Mouse (Mus musculus): ENCODE results near the gene Rbms1.
A peak's percentile ranks its signal among the peaks of the same experiment; 100 is the strongest.

Gene Rbms1

DNA sequence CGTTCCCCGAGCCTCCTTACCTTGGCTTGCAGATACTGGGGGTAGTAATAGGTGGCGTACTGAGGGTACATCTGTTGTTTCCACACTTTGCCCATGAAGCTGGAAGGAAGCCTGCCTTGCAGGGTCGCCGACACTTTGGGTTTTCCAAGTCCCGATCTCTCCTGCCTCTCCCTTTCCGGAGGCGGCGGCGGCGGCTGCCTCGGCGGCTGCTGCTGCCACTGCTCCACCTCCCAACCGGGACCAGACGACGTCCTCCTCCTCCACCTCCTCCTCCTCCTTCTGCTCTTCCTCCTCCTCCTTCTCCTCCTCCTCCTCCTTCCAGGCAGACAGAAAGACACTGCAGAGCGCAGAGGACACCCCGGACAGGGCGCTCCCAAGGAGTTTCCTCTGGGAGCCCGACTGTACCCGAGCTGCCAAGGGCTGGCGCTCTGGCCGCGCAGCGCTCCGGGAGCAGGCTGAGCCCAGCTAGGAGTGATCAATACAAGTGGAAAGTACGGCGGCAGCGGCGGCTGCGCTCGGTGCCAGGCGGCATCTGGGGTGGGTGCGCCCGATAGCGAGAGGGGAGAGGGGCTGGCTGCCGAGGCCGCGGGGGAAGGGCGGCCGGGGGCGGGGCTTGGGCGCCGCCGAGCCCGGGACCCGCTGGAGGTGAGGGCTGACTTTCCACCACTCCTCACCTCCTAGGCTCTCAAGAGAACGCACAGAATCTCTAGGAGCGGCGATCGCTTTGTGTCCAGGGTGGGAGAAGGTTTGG is at the start of gene Rbms1:
Gene Rbms1, minus strand, starts transcription at position 522 of the 751 bp plus-strand sequence.
- DNase-seq (ENCODE audit: low spot score in 2 of 2): peak; percentile 26 to 43

DNA sequence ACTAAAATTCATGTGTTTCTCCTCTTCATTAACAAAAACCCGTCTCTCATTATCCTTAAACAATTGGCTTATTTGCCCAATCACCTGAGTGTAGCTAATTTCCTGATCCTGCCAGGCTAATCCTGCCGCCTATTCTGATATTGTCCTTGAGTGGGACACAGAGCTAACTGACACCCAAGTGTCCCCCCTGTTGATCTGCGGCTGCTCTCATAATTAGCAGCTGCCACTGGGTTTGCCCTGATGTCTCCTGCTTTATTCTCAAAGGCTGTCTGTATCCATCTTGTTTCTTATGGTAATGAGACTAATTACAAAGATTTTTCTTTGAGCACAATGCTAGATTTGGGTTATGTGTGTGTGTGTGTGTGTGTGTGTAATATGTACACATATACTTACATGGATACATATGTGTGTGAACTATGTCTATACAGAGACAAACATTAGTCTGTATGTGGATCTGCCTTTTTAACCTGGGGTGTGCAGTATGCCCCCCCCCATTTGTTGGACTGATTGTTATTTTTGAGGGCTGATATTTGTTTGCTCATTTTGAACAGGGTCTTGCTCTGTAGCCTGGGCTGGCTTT is 49.3 kb upstream of the Rbms1 start:
- no peak for DNase-seq (ENCODE audit: low spot score in 2 of 2)

DNA sequence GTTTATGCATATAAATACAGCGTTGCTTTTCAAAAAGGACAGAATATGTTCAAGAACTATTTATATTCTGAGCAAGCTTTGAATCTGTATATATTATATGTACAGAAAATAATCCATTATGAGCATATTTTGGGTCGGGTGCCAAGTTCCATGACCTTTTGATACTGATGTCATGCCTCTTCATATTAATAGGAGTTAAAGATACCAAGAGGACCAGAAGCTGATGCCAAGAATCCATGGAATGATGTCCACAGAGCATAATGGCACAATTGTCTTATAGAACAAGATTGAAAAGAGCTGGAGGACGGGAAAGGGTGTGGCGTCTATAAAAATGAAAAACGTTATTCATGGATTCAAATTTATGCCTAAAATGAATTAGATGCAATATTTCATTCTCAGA is 23.3 kb upstream of the Rbms1 start:
- DNase-seq (ENCODE audit: low spot score in 2 of 2): no peak

DNA sequence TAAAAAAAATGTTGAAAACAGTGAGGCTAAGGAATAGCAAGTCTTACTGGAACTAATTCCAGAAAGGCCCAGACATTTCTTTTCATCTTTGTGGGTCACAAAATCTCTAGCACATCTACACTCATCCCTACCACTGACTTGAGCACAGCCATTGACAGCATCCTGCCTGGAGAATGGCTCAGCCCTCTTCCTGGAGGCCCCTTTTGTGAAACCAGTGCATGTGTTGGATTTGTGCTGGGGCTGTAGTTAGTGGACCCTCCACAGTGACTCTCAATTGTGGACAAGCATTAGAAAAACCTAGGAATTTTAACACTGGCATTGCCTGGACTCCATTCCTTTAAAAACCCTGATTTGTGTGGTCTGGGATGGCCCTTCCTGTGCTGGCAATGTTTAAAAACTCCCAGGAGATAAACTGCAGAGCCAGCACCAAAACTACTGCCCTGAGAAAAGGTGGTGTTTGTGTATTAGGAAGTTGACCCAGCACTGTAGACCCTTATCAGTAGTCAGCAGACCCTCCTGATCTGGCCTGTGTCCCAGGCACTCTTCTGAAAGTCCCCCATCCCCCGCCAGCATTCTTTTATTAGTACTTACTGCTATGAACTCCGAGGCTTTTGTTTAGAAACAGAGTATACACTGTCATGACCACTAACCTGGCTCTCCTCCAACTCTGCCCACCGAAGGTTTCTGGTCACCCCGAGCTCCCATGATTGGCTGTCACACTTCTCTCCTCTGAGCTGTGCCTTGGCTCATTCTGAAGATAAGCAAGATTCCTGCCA is 15.7 kb upstream of the Rbms1 start:
- DNase-seq (ENCODE audit: low spot score in 2 of 2): no peak

DNA sequence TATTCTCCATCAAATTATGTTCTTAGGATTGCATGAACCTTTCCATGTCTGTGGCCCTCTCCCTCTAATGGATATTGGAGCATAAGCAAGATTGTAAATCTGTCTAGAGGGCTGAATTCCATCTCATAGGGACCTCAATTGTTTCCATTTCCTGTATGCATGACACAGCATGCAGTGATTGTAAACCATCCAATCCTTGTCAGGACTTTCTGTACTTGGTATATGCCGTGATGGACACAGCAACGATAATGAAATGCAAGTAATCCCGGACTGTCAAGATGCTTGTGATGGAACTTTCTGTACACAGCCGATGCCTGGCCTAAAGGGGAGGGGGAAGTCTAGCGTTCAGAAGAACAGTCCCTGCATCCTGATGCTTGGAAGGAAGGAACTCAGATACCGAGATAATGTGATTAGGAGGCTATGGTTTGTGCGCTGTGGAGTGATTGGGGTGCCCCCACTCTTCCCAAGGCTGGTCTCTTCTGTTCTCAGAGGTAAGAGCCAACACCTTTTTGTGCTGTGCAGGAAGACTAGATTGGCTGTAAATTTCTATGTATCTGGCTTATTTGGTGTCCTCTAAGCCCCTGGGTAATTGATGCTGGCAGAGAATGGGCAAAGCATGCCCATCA is 9.3 kb upstream of the Rbms1 start:
- DNase-seq (ENCODE audit: low spot score in 2 of 2): no peak

DNA sequence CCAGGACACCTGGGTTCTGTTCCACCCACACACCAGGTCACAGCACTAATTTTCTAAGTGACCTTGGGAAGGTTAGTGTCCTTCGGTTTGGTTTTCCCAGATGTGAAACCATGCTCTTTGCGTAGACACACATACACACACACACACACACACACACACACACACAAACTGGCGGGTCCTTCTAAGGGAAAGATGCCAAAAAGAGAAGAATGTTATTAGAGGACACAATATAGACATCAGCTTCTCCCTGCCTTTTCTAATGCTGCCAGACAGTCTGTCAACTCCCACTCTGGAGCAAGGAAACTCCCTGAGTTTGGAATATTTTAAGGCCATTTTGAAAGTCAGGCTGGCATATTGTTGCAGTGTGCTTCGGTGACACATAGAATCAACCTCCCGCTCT is 624 bp upstream of the Rbms1 start:
- DNase-seq (ENCODE audit: low spot score in 2 of 2): no peak

DNA sequence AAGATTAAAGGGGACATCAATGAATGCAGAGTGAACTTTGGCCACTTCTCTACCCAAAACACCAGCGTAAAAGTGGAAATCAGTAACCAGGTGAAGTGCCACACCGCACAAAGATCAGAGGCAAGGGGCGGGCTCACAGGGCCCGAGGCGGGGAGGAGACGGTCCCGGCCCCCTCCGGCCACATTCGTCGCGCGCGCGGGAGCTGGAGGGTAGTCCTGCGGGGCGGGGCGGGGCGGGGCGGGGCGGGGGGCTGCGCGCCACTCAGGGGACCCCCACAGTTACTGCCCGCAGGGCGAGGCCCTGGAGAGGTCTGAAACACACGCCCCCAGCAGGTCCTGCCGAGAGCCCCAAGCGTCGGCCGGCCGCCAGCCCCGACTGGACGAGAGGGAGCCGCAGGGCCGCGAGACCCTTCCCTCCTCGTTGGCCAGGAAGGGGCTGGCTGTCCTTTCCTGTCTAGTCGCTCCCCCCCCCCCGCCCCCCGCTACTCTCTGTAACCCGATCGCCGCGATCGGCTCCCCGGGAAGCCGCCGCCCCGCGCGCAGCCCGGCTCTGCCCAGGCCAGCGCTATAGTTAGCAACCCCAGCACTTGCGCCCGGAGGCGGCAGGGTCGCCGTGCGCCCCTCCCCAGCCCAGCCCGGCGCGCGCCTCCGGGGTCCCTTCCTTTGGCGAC is 856 bp downstream of the Rbms1 start:
- DNase-seq (ENCODE audit: low spot score in 2 of 2): no peak

DNA sequence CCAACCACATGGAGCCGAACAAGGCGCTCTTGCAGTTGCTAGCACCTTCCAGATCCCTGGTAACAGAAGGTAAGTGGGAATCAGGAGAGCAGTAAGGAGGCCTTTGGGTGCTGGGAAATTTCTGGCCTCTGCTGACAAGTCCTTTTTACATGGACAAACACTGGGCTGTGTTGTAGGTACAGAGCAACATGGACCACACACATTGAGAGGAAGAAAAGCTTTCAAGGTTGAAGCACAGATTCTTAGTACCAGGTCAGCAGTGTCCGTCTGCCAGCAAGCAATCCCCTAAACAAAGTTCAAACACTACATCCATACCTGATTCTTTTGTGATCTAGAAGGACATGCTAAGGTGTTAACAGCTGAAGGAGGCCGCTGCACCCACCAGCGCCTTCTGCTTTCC is 1.7 kb downstream of the Rbms1 start:
- no peak for DNase-seq (ENCODE audit: low spot score in 2 of 2)

DNA sequence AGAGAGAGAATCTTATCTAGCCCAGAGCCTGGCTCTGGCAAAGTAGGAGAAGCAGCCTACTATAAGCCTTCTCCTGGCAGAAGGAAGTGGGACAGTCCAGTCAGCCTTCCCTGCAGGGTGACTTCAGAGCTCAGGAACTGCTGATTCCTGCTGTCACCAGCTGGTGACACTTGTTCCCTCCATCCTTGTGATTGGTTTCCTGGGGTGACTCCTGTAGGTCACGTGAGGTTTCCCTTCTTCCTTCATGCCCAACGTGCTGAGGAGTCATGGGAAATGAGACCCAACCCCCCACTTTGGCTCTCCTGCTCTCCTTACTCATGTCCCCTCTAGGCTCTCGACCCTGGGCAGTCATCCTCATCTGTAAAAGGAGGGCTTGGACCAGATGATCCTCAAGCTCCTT is 14.8 kb downstream of the Rbms1 start:
- DNase-seq (ENCODE audit: low spot score in 2 of 2): no peak

DNA sequence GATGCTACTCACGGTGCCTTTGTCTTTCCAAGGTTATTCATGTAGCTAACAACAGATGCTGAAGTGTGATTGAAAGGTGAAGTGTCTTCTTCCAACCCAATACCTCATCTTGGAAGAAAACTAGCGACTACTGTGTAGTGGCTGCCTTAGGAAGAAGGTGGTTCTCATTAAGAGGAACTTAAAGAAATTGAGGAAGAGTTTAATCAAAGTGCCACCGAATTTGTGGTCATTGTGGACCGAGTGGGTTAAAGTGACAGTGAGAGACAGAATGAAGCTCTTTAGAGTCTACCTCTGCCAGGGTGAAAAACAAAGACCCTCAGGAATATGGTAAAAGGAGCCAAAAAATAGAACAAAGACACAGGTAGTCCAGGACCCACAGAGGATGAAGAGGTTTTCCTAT is 15.2 kb downstream of the Rbms1 start:
- no peak for DNase-seq (ENCODE audit: low spot score in 2 of 2)

DNA sequence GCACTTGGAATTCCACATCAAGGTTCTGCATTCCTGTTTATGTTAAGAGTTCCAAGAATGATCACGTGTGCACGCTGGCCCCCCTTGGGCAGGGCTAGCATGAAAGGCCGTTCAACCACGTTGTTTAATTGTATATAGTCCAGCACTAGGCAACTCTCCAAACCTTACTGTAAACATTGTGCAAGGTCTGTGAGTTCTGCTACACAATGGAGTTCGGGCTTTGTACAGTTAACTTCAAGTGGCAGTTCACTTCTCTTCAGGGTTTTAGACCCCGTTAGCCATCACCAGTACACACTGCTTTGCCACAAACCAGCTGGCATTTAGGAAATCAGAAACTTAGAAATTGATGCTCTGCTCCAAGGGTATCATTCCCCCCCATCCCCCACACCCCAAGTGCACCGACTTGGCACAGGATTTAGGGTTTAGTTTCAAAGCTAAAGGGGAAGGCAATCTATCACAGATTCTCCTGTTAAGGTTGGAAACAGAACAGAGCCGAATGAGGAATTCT is 22.5 kb downstream of the Rbms1 start:
- DNase-seq (ENCODE audit: low spot score in 2 of 2): no peak

DNA sequence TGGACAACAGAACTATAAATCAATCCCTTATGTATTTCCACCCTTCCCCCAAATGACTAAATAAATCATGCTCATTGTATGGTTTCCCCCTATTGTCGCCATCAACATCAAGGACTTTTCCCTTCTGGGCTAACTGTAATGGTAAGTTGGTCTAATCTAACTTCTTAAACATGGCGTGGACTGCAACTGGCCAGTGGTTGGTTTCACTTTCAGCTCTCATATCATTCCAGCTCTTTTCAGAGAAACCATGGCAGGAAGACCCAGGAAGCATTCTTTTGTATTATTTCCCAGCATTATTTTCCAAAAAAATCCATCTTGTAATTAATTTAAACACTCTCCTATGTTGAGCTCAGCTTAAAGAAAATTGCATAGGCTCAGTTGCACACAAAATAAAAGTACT is 23.0 kb downstream of the Rbms1 start:
- DNase-seq (ENCODE audit: low spot score in 2 of 2): no peak

DNA sequence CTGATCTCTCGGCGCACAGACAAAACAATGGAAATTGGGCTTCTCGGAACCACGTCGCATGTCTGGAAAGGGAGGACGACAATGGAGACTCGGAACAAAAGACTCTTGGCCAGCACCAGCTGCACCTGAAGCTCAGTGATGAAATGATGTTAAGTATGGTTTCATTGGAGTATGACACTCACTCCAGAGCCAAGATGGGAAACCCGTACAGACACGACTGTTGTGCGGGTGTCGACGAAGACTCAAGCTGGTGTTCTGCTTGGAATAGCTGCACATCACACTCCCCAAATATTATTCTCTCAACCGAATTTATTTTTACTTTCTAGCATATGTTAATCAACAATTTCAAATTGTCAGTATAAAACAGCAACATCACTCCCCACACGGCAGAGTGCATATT is 26.1 kb downstream of the Rbms1 start:
- no peak for DNase-seq (ENCODE audit: low spot score in 2 of 2)

DNA sequence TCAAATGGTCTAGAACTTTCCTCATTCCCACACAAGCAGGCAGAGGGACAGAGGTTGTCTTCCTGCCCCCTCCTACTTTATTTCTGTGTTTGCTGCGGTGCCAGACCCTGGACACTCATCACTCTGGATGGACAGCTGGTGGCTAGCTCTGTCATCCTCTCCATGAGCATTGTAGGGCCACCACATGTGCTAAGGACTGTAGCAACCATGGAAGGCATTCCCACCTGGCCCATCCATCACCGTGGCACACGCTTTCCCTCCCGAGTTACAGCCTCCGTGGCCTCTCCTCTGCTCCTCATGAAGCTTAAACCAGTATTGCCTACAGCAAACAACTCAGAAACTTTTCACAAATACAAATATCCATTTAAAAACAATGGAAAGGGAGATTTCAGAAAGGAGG is 34.0 kb downstream of the Rbms1 start:
- no peak for DNase-seq (ENCODE audit: low spot score in 2 of 2)

DNA sequence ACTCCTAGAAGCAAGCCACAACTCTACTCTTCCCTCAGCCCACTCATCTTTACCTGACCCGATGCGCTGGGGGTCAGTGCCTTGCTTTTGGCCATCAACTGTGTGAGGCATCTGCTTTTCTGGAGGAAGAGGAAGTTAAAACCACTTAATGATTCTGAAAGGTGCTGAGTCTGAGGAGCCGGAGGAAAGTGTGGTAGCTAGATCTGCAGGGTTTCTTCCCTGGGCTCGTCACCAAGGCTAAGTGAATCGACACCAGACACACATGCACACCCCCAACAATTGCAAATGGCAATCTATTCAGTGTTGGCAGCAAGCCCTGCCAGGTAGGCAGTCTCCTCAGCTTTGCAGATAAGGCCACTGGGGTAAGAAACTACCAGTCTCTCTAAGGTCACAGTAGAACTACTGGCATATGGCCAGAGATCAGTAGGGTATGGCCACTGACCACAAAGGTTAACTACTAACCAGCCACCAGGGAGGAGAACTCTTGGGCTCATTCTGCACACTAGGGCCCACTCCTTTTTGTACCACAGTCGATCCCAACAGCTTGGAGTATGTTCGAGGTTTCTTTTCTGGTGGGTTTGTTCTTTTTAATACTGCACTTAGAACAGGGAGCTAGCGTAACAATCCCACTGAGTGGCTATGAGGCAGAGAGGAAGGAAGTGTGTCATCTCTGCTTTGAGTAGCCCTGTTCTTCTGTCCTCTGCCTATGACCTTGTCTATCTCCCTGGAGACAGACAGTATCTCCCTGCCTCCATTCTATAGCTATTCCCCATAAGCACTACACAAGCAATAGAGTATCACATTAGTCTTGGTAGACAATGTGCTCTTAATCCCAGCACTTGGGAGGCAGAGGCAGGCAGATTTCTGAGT is 34.9 kb downstream of the Rbms1 start:
- no peak for DNase-seq (ENCODE audit: low spot score in 2 of 2)

DNA sequence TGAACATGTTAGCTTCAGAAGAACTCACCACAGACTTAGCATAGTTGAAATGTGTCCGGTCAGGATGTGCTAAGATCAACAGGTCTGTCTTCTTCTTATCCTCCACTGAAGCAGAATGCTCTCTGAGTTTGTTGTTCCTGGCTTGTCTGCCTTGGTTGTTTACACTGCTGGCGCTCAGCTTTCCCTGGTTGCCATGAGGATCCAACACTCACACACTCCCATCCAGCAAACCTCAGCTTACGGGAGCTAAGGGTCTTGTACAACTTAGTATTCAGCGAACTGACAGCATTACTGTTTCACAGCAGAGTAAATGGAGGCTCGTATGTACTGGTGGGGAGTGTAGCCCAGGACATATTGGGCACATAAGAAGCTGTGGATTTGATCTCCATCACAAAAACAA is 37.9 kb downstream of the Rbms1 start:
- DNase-seq (ENCODE audit: low spot score in 2 of 2): no peak

DNA sequence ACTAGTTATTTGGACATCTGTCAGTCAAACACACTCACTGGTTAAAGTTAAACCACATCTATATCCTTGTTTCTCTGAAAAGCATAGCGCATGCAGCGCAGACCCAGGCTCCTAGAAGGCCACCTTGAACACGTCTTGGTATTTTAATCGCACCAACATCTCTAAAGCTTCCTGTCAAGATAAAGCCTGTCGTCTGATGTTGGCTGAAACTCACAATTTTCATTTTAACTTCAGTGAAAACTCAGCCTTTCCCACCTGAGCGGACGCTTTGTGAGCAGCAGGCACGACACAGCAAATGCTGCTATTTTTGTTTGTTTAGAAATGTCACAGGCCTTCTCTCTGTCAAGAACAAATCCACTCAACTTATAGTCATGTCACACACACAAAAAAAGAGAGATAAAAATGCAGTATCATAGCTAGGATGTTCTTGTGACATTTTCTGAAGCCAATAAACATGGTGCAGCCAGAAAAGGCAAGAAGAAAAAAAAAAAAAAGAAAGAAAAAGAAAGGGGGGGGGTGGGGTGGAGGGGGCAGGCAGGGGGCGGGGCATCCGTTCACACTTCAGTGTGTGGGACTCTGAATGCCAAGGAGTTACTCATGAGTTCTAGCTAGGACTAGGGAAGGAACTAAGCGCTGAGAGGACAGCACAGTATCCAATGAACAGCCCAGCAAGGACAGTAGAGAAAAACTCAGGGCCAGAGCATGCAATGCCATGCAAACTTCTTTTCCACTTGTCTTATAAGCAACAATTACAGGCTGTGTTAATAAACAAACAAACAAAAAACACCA is 39.0 kb downstream of the Rbms1 start:
- DNase-seq (ENCODE audit: low spot score in 2 of 2): no peak

DNA sequence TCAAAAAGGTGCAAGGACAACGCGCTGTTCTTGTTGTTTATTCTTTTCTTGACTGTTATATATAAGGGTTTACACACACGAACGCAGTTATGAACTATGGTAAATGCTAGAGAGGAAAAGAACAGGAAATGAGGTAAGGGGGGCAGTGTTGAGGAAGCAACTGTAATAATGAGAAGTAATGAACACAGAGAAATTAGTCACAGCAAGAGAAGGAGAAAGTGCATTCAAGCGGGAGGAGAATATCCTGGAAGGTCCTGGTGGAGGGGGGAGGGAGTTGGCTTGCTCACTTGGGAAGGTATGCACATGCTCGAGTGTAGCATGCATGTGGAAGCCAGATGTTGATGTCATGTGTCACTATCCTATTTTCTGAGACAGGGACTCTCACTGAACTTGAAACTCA is 39.9 kb downstream of the Rbms1 start:
- DNase-seq (ENCODE audit: low spot score in 2 of 2): no peak

DNA sequence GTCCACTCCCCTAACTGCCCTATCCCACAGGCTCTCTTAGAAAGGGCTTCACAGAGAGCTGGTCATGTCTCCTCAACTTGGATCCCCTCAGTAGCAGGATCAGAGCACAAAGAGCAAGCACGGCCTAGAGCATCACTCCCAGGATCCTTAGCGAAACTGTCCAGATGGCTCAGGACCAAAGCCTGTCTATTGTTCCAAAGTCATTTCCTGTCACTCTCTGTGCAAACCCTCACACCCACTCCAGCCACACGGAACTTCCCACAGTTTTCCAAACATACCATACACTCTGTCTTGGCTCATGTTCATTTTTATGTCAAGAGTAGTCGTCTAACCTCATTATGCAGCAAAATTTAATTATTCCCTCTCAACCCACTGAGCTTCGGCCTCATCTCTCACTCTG is 40.6 kb downstream of the Rbms1 start:
- no peak for DNase-seq (ENCODE audit: low spot score in 2 of 2)

DNA sequence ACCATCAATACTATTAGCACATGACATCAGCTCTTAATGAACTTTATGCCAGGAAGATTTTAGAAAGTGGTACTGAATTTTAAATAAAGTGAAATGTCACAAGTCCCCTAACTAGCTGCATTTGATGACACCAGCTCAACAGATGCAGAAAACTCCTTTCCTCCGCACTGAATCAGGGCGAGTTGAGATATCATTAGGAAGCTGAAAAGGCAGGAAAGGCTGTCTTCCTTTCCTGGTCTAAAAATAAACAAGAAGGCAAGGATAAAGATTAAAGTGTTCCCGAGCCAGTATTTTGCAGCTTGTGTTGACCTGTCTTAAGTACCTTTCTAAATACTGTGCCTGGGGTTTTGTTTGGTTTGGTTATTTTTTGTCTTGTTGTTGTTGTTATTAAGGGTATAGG is 42.9 kb downstream of the Rbms1 start:
- DNase-seq (ENCODE audit: low spot score in 2 of 2): no peak

Measured in left cerebral cortex, adult 9 months (tissue).